Mouse (Mus musculus): ENCODE data around the gene Kirrel. TPM values are rescaled to one million over a fixed set of nuclear protein-coding genes. Genes with fewer than 3 reads are reported as not detected.

The Kirrel gene
- polyA plus RNA-seq, 1 experiment from 2014 or later: 2.7 TPM

DNA sequence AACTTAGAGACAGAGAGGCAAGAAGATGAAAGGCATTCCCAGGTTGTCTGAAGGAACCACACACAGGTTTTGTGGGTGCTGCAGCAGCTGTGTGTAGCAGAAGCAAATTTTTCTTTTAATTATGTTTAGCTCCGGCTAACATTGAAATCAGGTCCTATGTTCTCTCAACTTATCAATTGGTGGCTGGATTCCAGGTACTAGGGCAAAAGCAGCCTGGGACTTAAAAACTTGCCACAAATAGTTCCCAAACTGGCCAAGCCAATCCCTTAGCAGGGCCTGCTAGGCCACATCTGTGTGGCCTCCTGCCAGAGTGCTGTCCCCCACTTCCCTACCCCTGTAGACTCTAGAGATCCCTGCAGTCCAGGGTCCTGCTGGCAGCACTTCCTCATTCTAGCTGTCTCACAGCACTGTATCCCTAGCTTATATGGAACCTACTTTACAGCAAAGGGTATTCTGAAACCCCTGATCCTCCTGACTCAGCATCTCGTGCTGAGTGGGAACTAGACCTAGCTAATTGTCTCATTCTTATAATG is 23.2 kb downstream of the Kirrel start:
- Histone ChIP-seq H3K9me3 (replicated peaks) (no peaks in the 10 kb centered on the region), H3K27ac (peak overlapping the region; percentile 76), H3K9ac (no peak overlapping the region), H3K36me3 (no peaks in the 10 kb centered on the region), H3K4me1 (peaks cover 18% of the 10 kb centered on the region; the same call in 1 of the 2 replicates), H3K4me2 (no peak overlapping the region), H3K4me3 (no peak overlapping the region), H3K27me3 (replicated peaks) (0 out of 2 replicates have a peak, but pooled peaks cover 3% of the 10 kb centered on the region)
- no peak for ATAC-seq
- 58% methylated on average over 2 of the region's 2 CpGs for WGBS (ENCODE audit: insufficient replicate concordance)

DNA sequence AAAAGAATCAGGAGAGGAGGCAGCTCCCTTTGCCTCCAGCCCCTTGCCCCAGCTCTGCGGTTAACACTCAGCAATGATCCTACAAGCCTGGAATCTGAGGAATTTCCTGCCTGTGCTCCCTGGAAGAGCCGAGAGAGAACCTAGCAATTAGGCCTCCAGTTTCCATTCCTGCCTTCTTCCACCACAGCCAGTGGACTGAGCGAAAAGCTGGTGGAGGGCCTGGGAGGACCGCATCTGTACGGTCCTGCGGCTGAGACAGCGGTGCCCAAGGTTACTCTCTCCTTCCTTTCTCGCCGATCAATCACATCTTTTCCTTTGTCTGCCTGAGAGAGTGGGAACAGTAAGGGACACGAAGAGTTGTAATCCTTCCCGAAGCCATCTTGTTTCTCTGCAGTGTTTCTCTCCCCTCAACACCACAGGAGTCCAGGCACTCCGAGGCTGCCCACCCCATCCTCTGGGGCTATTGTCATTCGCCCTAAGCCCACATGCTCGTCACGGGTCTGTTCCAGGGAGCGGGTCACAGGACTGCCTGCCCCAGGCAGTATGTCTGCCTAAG is 23.8 kb downstream of the Kirrel start:
- H3K4me2 ChIP-seq: no peak overlapping the region
- H3K4me1 ChIP-seq: peaks cover 18% of the 10 kb centered on the region; the same call in 1 of the 2 replicates
- ATAC-seq: no peak
- H3K27me3 ChIP-seq (replicated peaks): 0 out of 2 replicates have a peak, but pooled peaks cover 3% of the 10 kb centered on the region
- H3K36me3 ChIP-seq: no peaks in the 10 kb centered on the region
- H3K9me3 ChIP-seq (replicated peaks): no peaks in the 10 kb centered on the region
- no peak overlapping the region for H3K9ac ChIP-seq
- peak overlapping the region; percentile 78 for H3K27ac ChIP-seq
- 38% methylated on average over 16 of the region's 16 CpGs for WGBS (ENCODE audit: insufficient replicate concordance)
- H3K4me3 ChIP-seq: no peak overlapping the region

GRCm38 (mm10) chr3:87150056-87150688 is 24.4 kb downstream of the Kirrel start:
- Histone ChIP-seq H3K4me3 (no peak overlapping the region), H3K27me3 (replicated peaks) (0 out of 2 replicates have a peak, but pooled peaks cover 3% of the 10 kb centered on the region), H3K27ac (peak overlapping the region; percentile 78), H3K4me1 (peaks cover 18% of the 10 kb centered on the region; the same call in 1 of the 2 replicates), H3K9me3 (replicated peaks) (no peaks in the 10 kb centered on the region), H3K4me2 (no peak overlapping the region), H3K9ac (no peak overlapping the region), H3K36me3 (no peaks in the 10 kb centered on the region)
- 50% methylated on average over 8 of the region's 8 CpGs for WGBS (ENCODE audit: insufficient replicate concordance)
- no peak for ATAC-seq

DNA sequence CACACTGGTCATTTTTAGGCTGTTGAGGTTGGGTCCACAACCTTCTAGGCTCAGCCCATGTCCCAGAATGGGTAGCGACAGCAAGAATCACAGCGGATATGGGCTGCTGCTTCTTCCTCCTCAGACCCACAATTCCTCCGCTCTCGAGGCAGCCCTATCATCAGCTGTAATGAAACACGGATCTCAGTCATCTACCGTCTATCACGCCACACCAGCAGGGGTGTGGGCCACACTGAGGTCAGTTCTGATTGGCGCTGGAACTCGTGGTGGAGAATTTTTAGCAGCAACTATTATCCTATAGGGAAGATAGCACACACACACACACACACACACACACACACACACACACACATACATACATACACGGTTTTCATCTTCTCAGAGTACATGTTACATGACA is 25.1 kb downstream of the Kirrel start:
- 48% methylated on average over 10 of the region's 10 CpGs for WGBS (ENCODE audit: insufficient replicate concordance)
- ATAC-seq: no peak
- H3K4me2 ChIP-seq: no peak overlapping the region
- H3K4me1 ChIP-seq: peaks cover 18% of the 10 kb centered on the region; the same call in 1 of the 2 replicates
- no peaks in the 10 kb centered on the region for H3K36me3 ChIP-seq
- 0 out of 2 replicates have a peak, but pooled peaks cover 3% of the 10 kb centered on the region for H3K27me3 ChIP-seq (replicated peaks)
- no peak overlapping the region for H3K9ac ChIP-seq
- 0 out of 2 replicates have a peak overlapping the region, but pooled peaks have one; percentile 21 for H3K27ac ChIP-seq
- H3K4me3 ChIP-seq: no peak overlapping the region
- no peaks in the 10 kb centered on the region for H3K9me3 ChIP-seq (replicated peaks)

DNA sequence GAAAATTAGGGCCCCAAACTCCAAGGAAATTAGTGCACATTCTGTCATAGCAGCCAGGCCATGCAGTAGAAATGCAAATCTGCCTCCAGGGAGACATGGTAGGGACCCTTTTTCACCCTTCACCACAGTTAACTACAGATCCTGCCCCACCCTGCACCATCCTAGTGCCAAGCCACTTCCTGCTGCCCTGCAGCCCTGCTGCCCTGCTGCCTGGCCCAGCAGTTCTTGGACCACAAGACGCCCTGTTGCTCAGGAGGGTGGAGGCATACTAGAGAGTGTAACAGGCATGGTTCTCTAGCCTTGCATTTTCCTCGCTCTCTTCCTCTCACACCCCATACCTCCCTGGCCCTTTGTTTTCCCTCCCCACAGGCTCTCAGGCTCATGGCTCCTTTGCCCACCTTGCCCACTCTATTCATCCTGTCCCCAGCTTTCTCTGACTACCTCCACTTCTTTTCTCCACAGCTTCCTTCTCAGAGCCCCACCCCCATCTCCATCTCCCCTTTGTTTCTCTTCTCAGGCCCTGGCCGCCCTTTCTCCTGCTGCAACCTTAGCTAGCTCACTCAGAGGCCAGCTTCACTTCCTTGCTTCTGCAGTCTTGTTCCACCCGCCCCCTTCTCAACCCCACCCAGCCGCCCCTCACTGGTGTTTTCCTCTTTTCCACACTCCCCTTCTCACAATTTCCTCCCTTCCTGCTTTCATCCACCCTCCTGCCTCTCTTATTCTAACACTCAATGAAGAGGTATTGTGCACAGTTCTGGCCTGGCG is 29.9 kb downstream of the Kirrel start:
- H3K9me3 ChIP-seq (replicated peaks): no peaks in the 10 kb centered on the region
- 51% methylated on average over 6 of the region's 6 CpGs for WGBS (ENCODE audit: insufficient replicate concordance)
- no peak overlapping the region for H3K4me3 ChIP-seq
- H3K4me2 ChIP-seq: no peak overlapping the region
- no peak for ATAC-seq
- H3K27me3 ChIP-seq (replicated peaks): no peaks in the 10 kb centered on the region
- H3K27ac ChIP-seq: no peak overlapping the region
- no peaks in the 10 kb centered on the region for H3K36me3 ChIP-seq
- H3K4me1 ChIP-seq: 0 out of 2 replicates have a peak, but pooled peaks cover 3% of the 10 kb centered on the region
- no peak overlapping the region for H3K9ac ChIP-seq

DNA sequence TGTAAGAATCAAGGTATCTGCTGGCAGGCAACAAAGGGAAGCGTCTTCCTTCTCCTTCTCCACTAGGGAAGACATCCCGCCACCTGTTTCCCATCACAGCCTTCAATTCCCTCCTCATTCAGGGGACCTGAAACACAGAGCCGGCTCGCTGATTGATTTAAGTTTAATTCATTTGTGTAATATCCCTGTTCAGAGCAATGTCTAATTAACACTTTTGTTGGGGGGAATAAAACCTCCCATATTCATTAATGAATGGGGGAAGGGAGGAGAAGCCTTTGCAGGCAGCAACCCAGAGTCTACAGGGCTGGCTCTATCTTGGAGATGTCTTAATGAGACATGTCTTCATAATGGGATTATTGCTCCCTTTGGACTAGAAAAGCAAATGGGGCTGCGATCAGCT is 34.3 kb downstream of the Kirrel start:
- no peaks in the 10 kb centered on the region for H3K36me3 ChIP-seq
- H3K4me3 ChIP-seq: no peak overlapping the region
- 77% methylated on average over 5 of the region's 5 CpGs for WGBS (ENCODE audit: insufficient replicate concordance)

GRCm38 (mm10) chr3:87136782-87137181 is 37.8 kb downstream of the Kirrel start:
- ATAC-seq: no peak

More for the DNA sequence above, 34.3 kb downstream of the Kirrel start:
- Histone ChIP-seq H3K4me1 (no peaks in the 10 kb centered on the region), H3K4me2 (no peak overlapping the region), H3K9ac (no peak overlapping the region), H3K27ac (no peak overlapping the region), H3K9me3 (replicated peaks) (no peaks in the 10 kb centered on the region), H3K27me3 (replicated peaks) (no peaks in the 10 kb centered on the region)
- no peak for ATAC-seq

DNA sequence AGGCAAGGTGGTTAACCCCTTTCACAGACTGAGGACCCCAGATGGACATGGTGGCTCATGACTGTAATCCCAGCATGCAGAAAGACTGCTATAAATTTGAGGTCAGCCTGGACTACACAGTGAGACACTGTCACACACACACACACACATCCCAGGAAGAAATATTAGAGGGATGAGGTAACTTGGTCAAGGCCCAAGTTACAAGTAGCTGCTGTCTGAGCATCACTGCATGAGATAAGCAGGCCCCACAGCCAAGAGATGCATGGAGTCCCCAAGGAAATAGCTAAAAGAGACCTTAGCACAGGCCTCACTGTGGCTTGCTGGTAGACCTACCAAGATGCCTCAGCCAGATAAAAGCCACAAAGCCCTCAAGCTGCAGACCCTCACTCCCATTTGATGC is 39.6 kb downstream of the Kirrel start:
- Histone ChIP-seq H3K4me1 (peaks cover 12% of the 10 kb centered on the region), H3K27me3 (replicated peaks) (no peaks in the 10 kb centered on the region), H3K36me3 (no peaks in the 10 kb centered on the region), H3K9me3 (replicated peaks) (no peaks in the 10 kb centered on the region), H3K4me3 (no peak overlapping the region), H3K9ac (no peak overlapping the region), H3K27ac (no peak overlapping the region), H3K4me2 (no peak overlapping the region)
- no peak for ATAC-seq

More at GRCm38 (mm10) chr3:87136782-87137181, 37.8 kb downstream of the Kirrel start:
- H3K9me3 ChIP-seq (replicated peaks): no peaks in the 10 kb centered on the region
- peaks cover 3% of the 10 kb centered on the region for H3K4me1 ChIP-seq
- H3K9ac ChIP-seq: no peak overlapping the region
- H3K27me3 ChIP-seq (replicated peaks): no peaks in the 10 kb centered on the region
- H3K4me2 ChIP-seq: no peak overlapping the region
- 73% methylated on average over 7 of the region's 7 CpGs for WGBS (ENCODE audit: insufficient replicate concordance)
- no peaks in the 10 kb centered on the region for H3K36me3 ChIP-seq
- H3K4me3 ChIP-seq: no peak overlapping the region
- no peak overlapping the region for H3K27ac ChIP-seq

DNA sequence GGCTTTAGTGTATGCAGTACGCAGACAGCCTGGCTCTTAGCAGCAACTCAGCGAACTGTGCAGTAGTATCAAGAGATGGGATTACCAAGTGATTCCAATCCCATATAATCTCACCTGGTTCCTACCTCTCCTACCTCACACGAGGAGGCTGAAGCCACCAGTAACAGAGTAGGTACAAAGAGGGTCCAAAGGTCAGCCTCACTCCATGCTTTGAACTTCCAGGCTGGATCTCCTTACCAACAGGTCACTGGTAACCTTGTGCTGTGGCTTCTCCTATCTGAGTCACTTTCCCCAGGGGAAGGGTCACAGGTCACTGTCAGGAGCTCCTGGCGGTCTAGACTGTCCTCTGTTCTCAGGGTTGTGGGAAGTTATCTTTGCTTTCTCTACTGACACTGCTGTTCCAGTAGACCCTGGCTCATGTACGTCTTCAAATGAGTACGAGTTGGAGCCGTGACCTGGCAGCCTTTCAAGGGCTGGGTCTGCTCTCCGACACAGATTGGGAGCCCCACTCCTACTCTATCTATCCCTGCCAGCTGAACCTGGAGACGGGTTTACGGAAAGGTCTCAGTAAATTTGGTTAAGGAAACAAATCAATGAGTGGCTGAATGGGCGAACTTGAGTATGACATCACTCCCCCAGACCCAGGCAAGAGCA is 42.7 kb downstream of the Kirrel start:
- Histone ChIP-seq H3K4me3 (no peak overlapping the region), H3K4me2 (no peak overlapping the region), H3K36me3 (no peaks in the 10 kb centered on the region), H3K27me3 (replicated peaks) (no peaks in the 10 kb centered on the region), H3K9me3 (replicated peaks) (no peaks in the 10 kb centered on the region), H3K9ac (no peak overlapping the region), H3K4me1 (peaks cover 12% of the 10 kb centered on the region), H3K27ac (no peak overlapping the region)
- 51% methylated on average over 11 of the region's 11 CpGs for WGBS (ENCODE audit: insufficient replicate concordance)
- ATAC-seq: no peak

- H3K27me3 ChIP-seq (replicated peaks): no peaks in the 10 kb centered on the region
- no peak for ATAC-seq
- H3K4me2 ChIP-seq: no peak overlapping the region
- no peaks in the 10 kb centered on the region for H3K36me3 ChIP-seq
- H3K27ac ChIP-seq: no peak overlapping the region
- no peak overlapping the region for H3K4me3 ChIP-seq
- no peaks in the 10 kb centered on the region for H3K9me3 ChIP-seq (replicated peaks)
- H3K4me1 ChIP-seq: peaks cover 12% of the 10 kb centered on the region
- H3K9ac ChIP-seq: no peak overlapping the region
- WGBS (ENCODE audit: insufficient replicate concordance): 37% methylated on average over 6 of the region's 6 CpGs
These were observed 43.6 kb downstream of the Kirrel start for GRCm38 (mm10) chr3:87130933-87131332.

GRCm38 (mm10) chr3:87123795-87124194 is 50.8 kb downstream of the Kirrel start:
- Histone ChIP-seq H3K4me2 (no peak overlapping the region), H3K4me1 (no peaks in the 10 kb centered on the region), H3K27me3 (replicated peaks) (no peaks in the 10 kb centered on the region), H3K27ac (no peak overlapping the region), H3K4me3 (no peak overlapping the region), H3K36me3 (no peaks in the 10 kb centered on the region), H3K9ac (no peak overlapping the region), H3K9me3 (replicated peaks) (no peaks in the 10 kb centered on the region)
- no peak for ATAC-seq
- 75% methylated on average over 6 of the region's 6 CpGs for WGBS (ENCODE audit: insufficient replicate concordance)

Data from liver, embryonic 12.5 days (tissue).